Mouse (Mus musculus) liver, postnatal 0 days (tissue): ENCODE data around the gene Hunk.

Experiments used
- CTCF ChIP-seq: sonication (generic); IDR thresholded peaks from 2 replicates; pipeline ENCODE4 v1.5.1; 2016; ENCODE audit warnings: antibody characterized with exemption, low read depth
- EP300 ChIP-seq: IDR thresholded peaks from 2 replicates; pipeline ENCODE4 v1.6.1; 2016; ENCODE audit warnings: antibody characterized with exemption, low read depth, mild to moderate bottlenecking

- no peak for TF ChIP-seq CTCF
- no peak for TF ChIP-seq EP300
These were observed 38.6 kb downstream of the Hunk start for GRCm38 (mm10) chr16:90424391-90424790.
